Mouse (Mus musculus) heart, postnatal 25 days (tissue): Measurements from ENCODE around the gene Diaph3. TPM values are rescaled to one million over a fixed set of nuclear protein-coding genes. Genes with fewer than 3 reads are reported as not detected.

Experiments used
- microRNA-seq: library from miRNA; unstranded; fragments of <30 nt; microRNA quantifications from one replicate; pipeline ENCODE4 v1.2.0, GENCODE M21; 2022
- total RNA-seq, 2 experiments: library from RNA; stranded (reverse); gene quantifications; 2 replicates each; pipeline ENCODE4 v1.2.3; 2021

Diaph3 gene
- total RNA-seq, 2 experiments from 2014 or later = 1.4 to 1.6 TPM

Small RNA genes within 50 kb of the gene (microRNA-seq; reads per million reads assigned to microRNA genes)
- not detected for gene Gm23438
